Mouse (Mus musculus): ENCODE data around the gene Tspan14.

DNA sequence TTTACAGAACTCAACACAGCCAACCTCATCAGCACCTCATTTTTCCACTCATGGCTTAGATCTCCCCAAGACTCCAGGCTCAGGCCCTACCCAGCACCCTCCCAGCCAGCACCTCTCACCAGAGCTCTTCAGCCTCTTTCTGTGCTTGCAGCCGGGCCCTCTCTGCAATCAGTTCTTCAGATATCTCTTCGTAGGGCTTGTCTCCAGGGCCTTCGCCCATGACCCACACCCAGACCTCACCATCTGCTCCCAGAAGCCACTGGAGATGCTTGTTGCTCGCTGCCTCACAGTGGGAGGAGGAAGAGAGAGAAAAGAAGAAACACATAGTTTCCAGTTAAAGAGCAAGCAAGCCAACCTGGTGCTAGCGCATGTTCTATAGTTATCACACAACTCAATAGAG, 92.6 kb downstream of the Tspan14 start:
- TF ChIP-seq GATA1 (IDR thresholded peaks at IDR 0.05; ENCODE audit: borderline replicate concordance, low read length) (no peak), CTCF (IDR thresholded peaks at IDR 0.05; ENCODE audit: low read depth, low read length) (no peak)
